Mouse (Mus musculus): ENCODE results near the gene Pstpip1.

DNA sequence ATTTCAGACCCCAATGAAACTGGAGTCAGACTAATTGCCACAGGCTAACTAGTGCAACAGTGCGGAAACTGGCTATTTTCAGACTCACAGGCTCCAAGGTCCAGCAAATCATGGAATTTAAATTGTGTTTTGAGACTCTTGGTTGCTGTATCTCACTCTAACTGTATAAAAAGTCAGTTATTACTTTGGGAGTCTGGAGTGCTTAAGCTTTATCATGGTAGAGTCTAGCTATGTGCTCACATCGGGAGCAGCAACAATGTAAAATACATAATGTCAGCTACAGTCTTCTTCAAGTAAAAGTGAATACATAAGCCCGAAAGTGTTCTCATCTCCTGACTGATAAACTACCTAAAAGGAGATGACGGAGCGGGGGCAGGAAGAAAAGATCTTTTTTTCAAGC lies 64.8 kb downstream of the Pstpip1 start:
- no peak for TF ChIP-seq CTCF (IDR thresholded peaks at IDR 0.05; ENCODE audit: control insufficient read depth, insufficient read depth, insufficient read length)
- no peak for TF ChIP-seq MAX (IDR thresholded peaks at IDR 0.05)
- no peak for TF ChIP-seq USF1 (IDR thresholded peaks at IDR 0.05; ENCODE audit: low read depth)

All from C2C12 (cell line).